Mouse (Mus musculus) CH12.LX (cell line): ENCODE results near the gene Hand2. TPM values are rescaled to one million over a fixed set of nuclear protein-coding genes. Genes with fewer than 3 reads are reported as not detected.

Experiments used
- DNase-seq: peaks from one replicate; pipeline ENCODE4 v3.0.0-alpha.2; 2013; ENCODE audit errors: extremely low read depth
- H3K27ac ChIP-seq: 2 replicates; pipeline ENCODE4 v1.5.1; 2012; ENCODE audit warnings: low read depth, mild to moderate bottlenecking, control low read depth, moderate library complexity; ENCODE audit not compliant: insufficient read depth
- H3K27me3 ChIP-seq: replicated peaks from 2 replicates; pipeline ENCODE3; 2012; ENCODE audit warnings: inconsistent platforms
- H3K36me3 ChIP-seq, 2 experiments: replicated peaks in 1 of 2; 2 replicates each; pipeline versions ENCODE3 to v1.6.1; 2012; ENCODE audit warnings: inconsistent platforms in 1 of 2, low read length in 1 of 2, mild to moderate bottlenecking in 1 of 2, mixed read lengths in 1 of 2, moderate library complexity in 1 of 2; ENCODE audit not compliant: control insufficient read depth in 1 of 2, insufficient read depth in 1 of 2
- H3K4me1 ChIP-seq, 2 experiments: 2 replicates each; pipeline ENCODE4 v1.6.1; 2012; ENCODE audit warnings: inconsistent platforms in 1 of 2, moderate library complexity in 1 of 2; ENCODE audit not compliant: insufficient read depth in 2 of 2, control insufficient read depth in 1 of 2
- H3K4me2 ChIP-seq: 2 replicates; pipeline ENCODE4 v1.6.1; 2012; ENCODE audit warnings: low read depth, mild to moderate bottlenecking, control low read depth; ENCODE audit not compliant: poor library complexity, insufficient read depth, severe bottlenecking
- H3K4me3 ChIP-seq, 3 experiments: fragments of 150-350 bp in 1 of 3; sonication (generic) in 1 of 3; replicated peaks in 1 of 3; 2 replicates each; pipeline versions ENCODE3 to v1.5.1; 2011 to 2012; ENCODE audit warnings: low read depth in 2 of 3, low read length in 2 of 3, mild to moderate bottlenecking in 2 of 3, moderate library complexity in 2 of 3, control low read depth in 1 of 3, improper control_type of control experiment in 1 of 3, inconsistent platforms in 1 of 3, mixed read lengths in 1 of 3; ENCODE audit not compliant: poor library complexity in 1 of 3
- H3K79me2 ChIP-seq: replicated peaks from 2 replicates; pipeline ENCODE4 v1.6.1; 2012; ENCODE audit warnings: mild to moderate bottlenecking, moderate library complexity; ENCODE audit not compliant: control insufficient read depth, poor library complexity, insufficient read depth, severe bottlenecking; ENCODE audit errors: extremely low read depth
- H3K9ac ChIP-seq: 2 replicates; pipeline ENCODE4 v1.6.1; 2012; ENCODE audit warnings: low read depth, mild to moderate bottlenecking, control low read depth, moderate library complexity; ENCODE audit not compliant: insufficient read depth
- H3K9me3 ChIP-seq: replicated peaks from 2 replicates; pipeline ENCODE3; 2012; ENCODE audit warnings: low read length, inconsistent platforms, mixed read lengths
- CHD2 ChIP-seq: IDR thresholded peaks from 2 replicates; pipeline ENCODE4 v1.6.1; 2011; ENCODE audit warnings: low read length, improper control_type of control experiment
- E2F4 ChIP-seq: IDR thresholded peaks from 2 replicates; pipeline ENCODE4 v1.6.1; 2011; ENCODE audit warnings: low read depth, low read length, improper control_type of control experiment; ENCODE audit not compliant: insufficient replicate concordance
- ELF1 ChIP-seq: IDR thresholded peaks from 2 replicates; pipeline ENCODE4 v1.6.1; 2014; ENCODE audit warnings: low read depth, mild to moderate bottlenecking, inconsistent platforms, low read length, improper control_type of control experiment
- EP300 ChIP-seq: IDR thresholded peaks from 2 replicates; pipeline ENCODE4 v1.6.1; 2011; ENCODE audit warnings: low read length, improper control_type of control experiment
- GABPA ChIP-seq: IDR thresholded peaks from 2 replicates; pipeline ENCODE4 v1.6.1; 2012; ENCODE audit warnings: low read depth, low read length, improper control_type of control experiment, inconsistent platforms; ENCODE audit not compliant: insufficient replicate concordance
- IRF4 ChIP-seq: IDR thresholded peaks from 2 replicates; pipeline ENCODE4 v1.6.1; 2014; ENCODE audit warnings: low read depth, mild to moderate bottlenecking, inconsistent platforms, low read length, improper control_type of control experiment
- JUN ChIP-seq: IDR thresholded peaks from 2 replicates; pipeline ENCODE4 v1.6.1; 2011; ENCODE audit warnings: low read depth, mild to moderate bottlenecking, low read length, improper control_type of control experiment, moderate library complexity; ENCODE audit not compliant: insufficient read depth
- JUND ChIP-seq: conservative IDR thresholded peaks from 2 replicates; pipeline ENCODE4 v1.6.1; 2011; ENCODE audit warnings: low read depth, low read length, improper control_type of control experiment
- KAT2A ChIP-seq: IDR thresholded peaks from 2 replicates; pipeline ENCODE4 v1.6.1; 2012; ENCODE audit warnings: low read length, improper control_type of control experiment, inconsistent platforms; ENCODE audit not compliant: insufficient replicate concordance
- MAX ChIP-seq: IDR thresholded peaks from 2 replicates; pipeline ENCODE4 v1.6.1; 2011; ENCODE audit warnings: low read length, improper control_type of control experiment
- NRF1 ChIP-seq: IDR thresholded peaks from 2 replicates; pipeline ENCODE4 v1.6.1; 2014; ENCODE audit warnings: low read depth, mild to moderate bottlenecking, inconsistent platforms, low read length, improper control_type of control experiment, moderate library complexity
- PAX5 ChIP-seq: IDR thresholded peaks from 2 replicates; pipeline ENCODE4 v1.6.1; 2012; ENCODE audit warnings: low read length, inconsistent platforms, mixed read lengths
- POLR2A ChIP-seq: IDR thresholded peaks from 2 replicates; pipeline ENCODE4 v1.6.1; 2011; ENCODE audit warnings: low read depth, mild to moderate bottlenecking, improper control_type of control experiment, low read length
- POLR2AphosphoS2 ChIP-seq: IDR thresholded peaks from 2 replicates; pipeline ENCODE4 v1.6.1; 2011; ENCODE audit warnings: low read depth, low read length, improper control_type of control experiment
- RAD21 ChIP-seq: IDR thresholded peaks from 2 replicates; pipeline ENCODE4 v1.6.1; 2011; ENCODE audit warnings: low read depth, mild to moderate bottlenecking, low read length, improper control_type of control experiment, moderate library complexity
- SMC3 ChIP-seq: IDR thresholded peaks from 2 replicates; pipeline ENCODE4 v1.6.1; 2011; ENCODE audit warnings: low read depth, low read length, improper control_type of control experiment
- TBP ChIP-seq: conservative IDR thresholded peaks from 2 replicates; pipeline ENCODE4 v1.6.1; 2011; ENCODE audit warnings: low read depth, low read length, improper control_type of control experiment
- TCF12 ChIP-seq: IDR thresholded peaks from 2 replicates; pipeline ENCODE4 v1.6.1; 2014; ENCODE audit warnings: low read depth, mild to moderate bottlenecking, inconsistent platforms, low read length, improper control_type of control experiment
- USF1 ChIP-seq: IDR thresholded peaks from 2 replicates; pipeline ENCODE4 v1.6.1; 2014; ENCODE audit warnings: low read depth, mild to moderate bottlenecking, inconsistent platforms, low read length, improper control_type of control experiment
- ZC3H11A ChIP-seq: IDR thresholded peaks from 2 replicates; pipeline ENCODE4 v1.6.1; 2012; ENCODE audit warnings: low read depth, mild to moderate bottlenecking, inconsistent platforms, low read length, improper control_type of control experiment
- ZNF384 ChIP-seq: IDR thresholded peaks from 2 replicates; pipeline ENCODE4 v1.6.1; 2012; ENCODE audit warnings: low read depth, low read length, improper control_type of control experiment, inconsistent platforms
- dilution Hi-C: fragments of 300-500 bp; cut with MboI; formaldehyde crosslinking; loops from 2 replicates; pipeline ENCODE4 v1.14.3; 2020; ENCODE audit warnings: low sequenced_read_pairs; ENCODE audit not compliant: extremely low pct_unique_long_range_greater_than_20kb, extremely low pct_ligation_motif_present
- in situ Hi-C: fragments of 300-500 bp; cut with MboI; formaldehyde crosslinking; loops from 3 replicates; pipeline ENCODE4 v1.14.3; 2019; ENCODE audit warnings: low sequenced_read_pairs, low pct_ligation_motif_present, low pct_unique_long_range_greater_than_20kb, mixed read lengths
- polyA plus RNA-seq: library from polyadenylated mRNA; unstranded; fragments of >175 nt; gene quantifications from 2 replicates; pipeline ENCODE4 v1.2.1, GENCODE M21; 2012; ENCODE audit warnings: low read depth; ENCODE audit not compliant: insufficient read length
- total RNA-seq, 2 experiments: library from RNA; depleted of rRNA; stranded (reverse); fragments of 300-350 nt in 1 of 2; fragments of >200 nt in 1 of 2; gene quantifications; 2 replicates each; pipeline ENCODE4 v1.2.3; 2012 to 2014

The Hand2 gene
- total and polyA plus RNA-seq, 3 experiments = not detected

DNA sequence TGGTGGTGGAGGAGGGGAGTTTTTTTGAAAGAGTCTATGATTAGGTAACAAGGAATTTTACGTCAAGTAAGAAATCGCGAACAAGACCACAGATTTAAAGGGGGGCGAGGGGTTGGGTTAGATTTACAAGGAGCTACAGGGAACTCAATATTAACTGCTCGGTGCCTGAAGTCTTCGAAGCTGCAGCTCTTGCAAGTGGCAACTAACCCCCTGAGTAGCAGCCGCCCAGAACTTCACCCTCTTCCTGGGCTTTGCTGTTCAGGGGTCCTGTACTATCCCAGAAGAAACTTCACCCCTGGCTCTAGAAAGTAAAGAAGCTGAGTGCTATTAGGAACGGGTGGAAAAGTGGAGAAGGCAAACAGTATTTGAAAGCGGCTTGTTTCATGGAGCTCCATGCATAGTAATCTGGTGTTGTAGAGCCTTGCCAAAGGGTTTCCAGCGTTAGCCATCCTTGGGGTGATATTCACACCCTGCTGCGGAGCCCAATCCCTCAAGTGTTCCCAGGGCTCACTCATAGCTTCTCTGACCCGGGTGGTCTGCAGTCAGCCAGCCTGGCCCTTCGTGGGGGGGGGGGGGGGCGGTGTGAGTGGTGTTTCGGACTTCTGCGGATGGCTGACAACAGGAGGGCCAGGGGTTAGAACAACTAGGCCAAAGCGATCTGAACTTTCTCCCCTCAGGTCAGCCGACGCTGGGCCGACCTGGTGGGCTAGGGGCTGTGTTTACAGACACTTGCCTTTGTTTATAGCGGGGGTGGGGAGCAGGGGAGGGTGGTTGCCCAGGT, 4.5 kb downstream of the Hand2 start:
- DNase-seq = no peak
- H3K36me3 ChIP-seq = no peaks in the 10 kb centered on the region
- no peak overlapping the region for H3K4me3 ChIP-seq
- H3K9me3 ChIP-seq = peaks cover 12% of the 10 kb centered on the region
- H3K9ac ChIP-seq = no peak overlapping the region
- H3K4me2 ChIP-seq = no peak overlapping the region
- in situ Hi-C loops = no loop called here
- H3K79me2 ChIP-seq = no peaks in the 10 kb centered on the region
- no peaks in the 10 kb centered on the region for H3K4me1 ChIP-seq
- TF ChIP-seq ZC3H11A = no peak
- no peak for TF ChIP-seq PAX5
- TF ChIP-seq E2F4 = no peak
- no peak overlapping the region for H3K27ac ChIP-seq
- no peaks in the 10 kb centered on the region for H3K27me3 ChIP-seq
- dilution Hi-C loops = no loop called here

DNA sequence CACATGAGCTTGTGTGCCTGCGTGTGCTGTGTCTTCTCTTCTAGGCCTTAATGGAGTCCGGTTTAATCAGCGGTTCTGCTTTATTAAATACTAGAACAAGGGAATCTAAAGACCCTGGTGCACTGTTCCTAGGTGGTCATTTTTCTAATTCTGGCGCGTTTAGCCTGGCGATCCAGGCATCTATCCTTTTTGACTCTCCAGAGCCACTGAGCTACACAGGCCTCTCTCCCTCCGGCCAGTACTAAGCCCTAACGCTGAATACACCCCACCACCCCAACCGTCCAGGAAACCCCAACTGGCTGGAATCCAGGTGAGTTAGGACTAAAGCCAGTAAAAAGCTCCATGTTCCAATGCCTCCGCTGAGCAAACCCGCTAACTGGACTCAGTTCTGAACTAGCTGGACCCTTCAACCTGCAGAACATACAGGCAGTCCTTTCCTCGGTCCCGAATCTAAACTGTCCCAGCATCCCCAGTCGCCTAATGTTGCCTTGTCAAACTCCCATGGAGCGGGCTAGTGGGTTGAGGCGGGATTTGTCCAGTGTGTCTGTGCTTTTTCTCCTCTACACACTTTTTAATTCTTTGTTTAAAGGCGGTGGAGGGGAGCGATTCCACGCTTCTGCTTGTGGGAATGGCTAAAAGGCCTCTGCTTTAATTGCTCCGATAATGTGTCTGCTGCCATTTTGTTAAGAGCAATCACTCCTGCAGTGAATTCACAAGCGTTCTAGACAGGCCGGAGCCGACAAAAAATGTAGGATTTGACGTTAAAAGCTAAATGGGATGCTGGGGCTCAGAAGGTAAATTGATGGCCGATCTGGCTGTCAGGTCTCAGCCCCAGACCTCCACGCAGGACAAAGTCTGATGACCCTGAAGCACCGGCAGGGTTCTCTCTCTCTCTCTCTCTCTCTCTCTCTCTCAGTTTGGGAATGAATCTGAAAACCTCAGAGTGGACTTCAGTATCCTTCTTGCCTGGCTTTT, 5.6 kb downstream of the Hand2 start:
- Histone ChIP-seq H3K27ac (no peak overlapping the region), H3K79me2 (no peaks in the 10 kb centered on the region), H3K36me3 (no peaks in the 10 kb centered on the region), H3K9me3 (peaks cover 8% of the 10 kb centered on the region), H3K4me1 (no peaks in the 10 kb centered on the region), H3K4me3 (no peak overlapping the region), H3K27me3 (no peaks in the 10 kb centered on the region), H3K9ac (no peak overlapping the region), H3K4me2 (no peak overlapping the region)
- no peak for DNase-seq
- in situ Hi-C loops (no loop called here), dilution Hi-C loops (no loop called here)
- TF ChIP-seq USF1 = no peak
- no peak for TF ChIP-seq RAD21
- no peak for TF ChIP-seq TBP
- no peak for TF ChIP-seq KAT2A
- TF ChIP-seq POLR2AphosphoS2 = no peak
- no peak for TF ChIP-seq JUN
- TF ChIP-seq E2F4 = no peak
- no peak for TF ChIP-seq NRF1
- TF ChIP-seq TCF12 = no peak
- TF ChIP-seq CHD2 = no peak
- no peak for TF ChIP-seq IRF4
- TF ChIP-seq ZNF384 = no peak
- no peak for TF ChIP-seq PAX5
- no peak for TF ChIP-seq GABPA
- TF ChIP-seq JUND = no peak
- TF ChIP-seq EP300 = no peak
- TF ChIP-seq POLR2A = no peak
- TF ChIP-seq MAX = no peak
- TF ChIP-seq ELF1 = no peak
- TF ChIP-seq SMC3 = no peak
